Mouse (Mus musculus): ENCODE data around the gene Cybrd1.

Gene Cybrd1

GRCm38 (mm10) chr2:71176329-71177249, 58.9 kb downstream of the Cybrd1 start:
- no peak for DNase-seq

GRCm38 (mm10) chr2:71177250-71177615, 59.5 kb downstream of the Cybrd1 start:
- DNase-seq = no peak

GRCm38 (mm10) chr2:71177760-71178159, 60.0 kb downstream of the Cybrd1 start:
- no peak for DNase-seq

GRCm38 (mm10) chr2:71179716-71180115, 62.0 kb downstream of the Cybrd1 start:
- DNase-seq = no peak

- no peak for DNase-seq
Measured at GRCm38 (mm10) chr2:71180566-71181217, 63.0 kb downstream of the Cybrd1 start.

- no peak for DNase-seq
Measured at GRCm38 (mm10) chr2:71187950-71188349, 70.2 kb downstream of the Cybrd1 start.

GRCm38 (mm10) chr2:71188861-71189260, 71.1 kb downstream of the Cybrd1 start:
- DNase-seq = no peak

- DNase-seq = no peak
Measured at GRCm38 (mm10) chr2:71191391-71192194, 73.9 kb downstream of the Cybrd1 start.

GRCm38 (mm10) chr2:71192195-71192807, 74.6 kb downstream of the Cybrd1 start:
- DNase-seq = no peak

Measured in cerebellum, adult 8-10 months (tissue).